Mouse (Mus musculus) spleen, adult 2 months (tissue): ENCODE measurements around the gene Dhtkd1.

Experiments
- CTCF ChIP-seq: fragments of 200-500 bp; IDR thresholded peaks from 2 replicates; pipeline ENCODE4 v1.5.1; 2011; ENCODE audit warnings: mild to moderate bottlenecking, inconsistent platforms; ENCODE audit not compliant: insufficient read depth, insufficient read length, insufficient replicate concordance; ENCODE audit errors: extremely low read depth
- POLR2A ChIP-seq: fragments of 200-500 bp; IDR thresholded peaks from 2 replicates; pipeline ENCODE4 v1.6.1; 2011; ENCODE audit warnings: low read depth, low read length, inconsistent platforms

- TF ChIP-seq CTCF: no peak
- TF ChIP-seq POLR2A: no peak
These were observed 12.1 kb downstream of the Dhtkd1 start for GRCm38 (mm10) chr2:5930291-5931054.
